Mouse (Mus musculus): Measurements from ENCODE around the gene Snx29.

DNA sequence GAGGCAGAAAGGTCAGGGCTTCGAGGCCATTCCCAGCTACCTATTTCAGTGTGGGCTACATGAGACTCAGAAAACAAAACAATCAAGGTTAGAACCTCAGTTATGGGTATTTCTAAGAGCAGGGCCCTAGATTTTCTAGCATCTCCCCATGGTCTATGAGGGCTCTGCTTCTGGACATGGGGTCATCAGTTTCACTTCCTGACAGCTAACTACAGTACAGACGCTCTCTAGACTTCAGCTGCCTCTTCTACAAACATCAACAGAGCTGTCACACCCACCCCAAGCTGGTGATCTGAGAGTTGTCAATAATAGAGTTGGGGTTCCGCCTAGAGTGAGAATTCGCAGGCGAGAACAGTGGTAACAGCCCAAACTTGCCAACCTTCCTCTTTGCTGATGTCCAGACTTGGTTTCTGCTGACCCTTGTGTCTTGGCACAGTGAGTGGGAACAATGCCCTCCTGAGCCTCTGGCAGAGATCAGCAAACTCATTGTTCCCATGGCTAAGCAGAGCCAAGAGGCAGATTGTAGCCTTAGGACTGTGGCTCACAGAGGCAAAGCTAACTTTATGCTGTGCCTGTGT is 40.0 kb upstream of the Snx29 start:
- TF ChIP-seq CTCF (IDR thresholded peaks at IDR 0.05; ENCODE audit: borderline replicate concordance, extremely low read depth, insufficient read depth, insufficient read length) (no peak), POLR2A (IDR thresholded peaks at IDR 0.05; ENCODE audit: borderline replicate concordance, extremely low read depth, insufficient read depth, insufficient read length, poor library complexity, severe bottlenecking) (no peak)
